Mouse (Mus musculus) hindbrain, embryonic 13.5 days (tissue): ENCODE results near the gene Papss2. TPM values are rescaled to one million over a fixed set of nuclear protein-coding genes. Genes with fewer than 3 reads are reported as not detected.
"Not testable (repeated sequence)": the region's sequence is repeated elsewhere in the genome, so short reads cannot be mapped to it uniquely, and the experiment has no call there.

ENCODE experiments used
- ATAC-seq: fragments of 200-750 bp; cut with Nextera tagmentation; 2 replicates; pipeline ENCODE4 v1.8.0; 2017; ENCODE audit warnings: moderate TSS enrichment; ENCODE audit not compliant: low FRiP score
- H3K27ac ChIP-seq: fragments of 300-500 bp; sonication (generic); 2 replicates; pipeline ENCODE4 v1.5.1; 2015; ENCODE audit warnings: inconsistent platforms, mild to moderate bottlenecking, moderate library complexity
- H3K27me3 ChIP-seq: fragments of 300-500 bp; sonication (generic); 2 replicates; pipeline ENCODE4 v1.6.1; 2015; ENCODE audit warnings: mild to moderate bottlenecking, inconsistent platforms
- H3K36me3 ChIP-seq: fragments of 300-500 bp; sonication (generic); 2 replicates; pipeline ENCODE4 v1.6.1; 2015; ENCODE audit warnings: mild to moderate bottlenecking, inconsistent platforms
- H3K4me1 ChIP-seq: fragments of 300-500 bp; sonication (generic); replicated peaks from 2 replicates; pipeline ENCODE4 v1.6.1; 2015; ENCODE audit warnings: inconsistent platforms
- H3K4me2 ChIP-seq: fragments of 300-500 bp; sonication (generic); 2 replicates; pipeline ENCODE4 v1.6.1; 2015; ENCODE audit warnings: inconsistent platforms, mild to moderate bottlenecking, moderate library complexity
- H3K4me3 ChIP-seq: fragments of 300-500 bp; sonication (generic); 2 replicates; pipeline ENCODE4 v1.5.1; 2015; ENCODE audit warnings: mild to moderate bottlenecking, inconsistent platforms
- H3K9ac ChIP-seq: fragments of 300-500 bp; sonication (generic); 2 replicates; pipeline ENCODE4 v1.6.1; 2015; ENCODE audit warnings: mild to moderate bottlenecking, inconsistent platforms
- H3K9me3 ChIP-seq: fragments of 300-500 bp; sonication (generic); 2 replicates; pipeline ENCODE4 v1.6.1; 2016; ENCODE audit warnings: inconsistent platforms
- WGBS: fragments of 180-500 bp; shearing (Covaris S2); methylation state at CpG from one replicate; pipeline ENCODE4 v1.1.7; 2015; 5-methylcytosine and 5-hydroxymethylcytosine counted together
- polyA plus RNA-seq: library from polyadenylated mRNA; unstranded; fragments of >200 nt; fragmentation: Nextera tagmentation; extraction: Ambion mirVana; gene quantifications from 2 replicates; pipeline ENCODE4 v1.2.1, GENCODE M21; 2015

Papss2 gene
- polyA plus RNA-seq, 1 experiment from 2014 or later = 1.2 TPM

GRCm38 (mm10) chr19:32651046-32651445 is 55.5 kb downstream of the Papss2 start:
- no peak overlapping the region for H3K9ac ChIP-seq
- H3K4me1 ChIP-seq = peaks cover 9% of the 10 kb centered on the region
- H3K27me3 ChIP-seq = no peaks in the 10 kb centered on the region
- WGBS = 91% methylated on average over 5 of the region's 5 CpGs
- H3K36me3 ChIP-seq = no peaks in the 10 kb centered on the region
- H3K4me3 ChIP-seq = no peak overlapping the region
- H3K9me3 ChIP-seq = no peaks in the 10 kb centered on the region
- H3K4me2 ChIP-seq = no peak overlapping the region
- H3K27ac ChIP-seq = no peak overlapping the region
- ATAC-seq = no peak

- Histone ChIP-seq H3K9ac (no peak overlapping the region), H3K27ac (no peak overlapping the region), H3K4me2 (no peak overlapping the region), H3K36me3 (no peaks in the 10 kb centered on the region), H3K9me3 (no peaks in the 10 kb centered on the region), H3K4me1 (peaks cover 5% of the 10 kb centered on the region), H3K27me3 (no peaks in the 10 kb centered on the region), H3K4me3 (no peak overlapping the region)
- ATAC-seq = no peak
- 90% methylated on average over 5 of the region's 5 CpGs for WGBS
Observed at GRCm38 (mm10) chr19:32653122-32653521, 57.5 kb downstream of the Papss2 start.

GRCm38 (mm10) chr19:32653630-32654362 is 58.2 kb downstream of the Papss2 start:
- Histone ChIP-seq H3K4me1 (no peaks in the 10 kb centered on the region), H3K4me2 (no peak overlapping the region), H3K9me3 (no peaks in the 10 kb centered on the region), H3K36me3 (no peaks in the 10 kb centered on the region), H3K4me3 (no peak overlapping the region), H3K9ac (no peak overlapping the region), H3K27me3 (no peaks in the 10 kb centered on the region), H3K27ac (no peak overlapping the region)
- WGBS = 91% methylated on average over 7 of the region's 7 CpGs
- no peak for ATAC-seq

GRCm38 (mm10) chr19:32659346-32659745 is 63.8 kb downstream of the Papss2 start:
- no peak for ATAC-seq
- Histone ChIP-seq H3K4me2 (no peak overlapping the region), H3K9me3 (no peaks in the 10 kb centered on the region), H3K9ac (no peak overlapping the region), H3K27ac (no peak overlapping the region), H3K27me3 (no peaks in the 10 kb centered on the region), H3K36me3 (peaks cover 10% of the 10 kb centered on the region), H3K4me1 (no peaks in the 10 kb centered on the region), H3K4me3 (no peak overlapping the region)
- 78% methylated on average over 5 of the region's 5 CpGs for WGBS

GRCm38 (mm10) chr19:32662936-32663335 is 67.3 kb downstream of the Papss2 start:
- Histone ChIP-seq H3K4me2 (no peak overlapping the region), H3K4me1 (no peaks in the 10 kb centered on the region), H3K27me3 (no peaks in the 10 kb centered on the region), H3K27ac (no peak overlapping the region), H3K4me3 (no peak overlapping the region), H3K9ac (no peak overlapping the region), H3K9me3 (no peaks in the 10 kb centered on the region), H3K36me3 (peaks cover 13% of the 10 kb centered on the region)
- 93% methylated on average over 6 of the region's 6 CpGs for WGBS
- ATAC-seq = no peak

- Histone ChIP-seq H3K4me1 (no peaks in the 10 kb centered on the region), H3K36me3 (peaks cover 13% of the 10 kb centered on the region), H3K9ac (no peak overlapping the region), H3K27me3 (no peaks in the 10 kb centered on the region), H3K27ac (no peak overlapping the region), H3K4me3 (no peak overlapping the region), H3K4me2 (no peak overlapping the region), H3K9me3 (no peaks in the 10 kb centered on the region)
- ATAC-seq = no peak
- WGBS = 91% methylated on average over 8 of the region's 8 CpGs
Observed at GRCm38 (mm10) chr19:32665243-32665642, 69.7 kb downstream of the Papss2 start.

GRCm38 (mm10) chr19:32667830-32668229 is 72.2 kb downstream of the Papss2 start:
- H3K4me2 ChIP-seq, H3K9ac ChIP-seq, H3K27ac ChIP-seq, H3K4me3 ChIP-seq, ATAC-seq, H3K9me3 ChIP-seq, H3K4me1 ChIP-seq, H3K27me3 ChIP-seq: not testable (repeated sequence)
- H3K36me3 ChIP-seq = peaks cover 23% of the 10 kb centered on the region
- WGBS = 79% methylated on average over 1 of the region's 1 CpGs

GRCm38 (mm10) chr19:32675766-32676165 is 80.2 kb downstream of the Papss2 start:
- Histone ChIP-seq H3K27ac (no peak overlapping the region), H3K27me3 (no peaks in the 10 kb centered on the region), H3K9me3 (no peaks in the 10 kb centered on the region), H3K4me1 (no peaks in the 10 kb centered on the region), H3K36me3 (peaks cover 38% of the 10 kb centered on the region), H3K4me2 (no peak overlapping the region), H3K9ac (no peak overlapping the region), H3K4me3 (no peak overlapping the region)
- ATAC-seq = no peak
- WGBS = 92% methylated on average over 3 of the region's 3 CpGs

GRCm38 (mm10) chr19:32680894-32681293 is 85.3 kb downstream of the Papss2 start:
- no peaks in the 10 kb centered on the region for H3K9me3 ChIP-seq
- no peaks in the 10 kb centered on the region for H3K27me3 ChIP-seq
- H3K9ac ChIP-seq = no peak overlapping the region
- no peak overlapping the region for H3K4me3 ChIP-seq
- no peak overlapping the region for H3K27ac ChIP-seq
- H3K4me1 ChIP-seq = no peaks in the 10 kb centered on the region
- H3K4me2 ChIP-seq = no peak overlapping the region
- 97% methylated on average over 2 of the region's 2 CpGs for WGBS
- ATAC-seq = no peak
- peaks cover 42% of the 10 kb centered on the region for H3K36me3 ChIP-seq

- Histone ChIP-seq H3K4me1 (no peaks in the 10 kb centered on the region), H3K4me3 (no peak overlapping the region), H3K9me3 (no peaks in the 10 kb centered on the region), H3K27me3 (no peaks in the 10 kb centered on the region), H3K4me2 (no peak overlapping the region), H3K36me3 (peaks cover 47% of the 10 kb centered on the region), H3K27ac (no peak overlapping the region), H3K9ac (no peak overlapping the region)
- no peak for ATAC-seq
- 92% methylated on average over 5 of the region's 5 CpGs for WGBS
Observed at GRCm38 (mm10) chr19:32683081-32683480, 87.5 kb downstream of the Papss2 start.

GRCm38 (mm10) chr19:32687721-32688120 is 92.1 kb downstream of the Papss2 start:
- H3K27me3 ChIP-seq = no peaks in the 10 kb centered on the region
- no peak overlapping the region for H3K27ac ChIP-seq
- no peak overlapping the region for H3K4me2 ChIP-seq
- H3K9me3 ChIP-seq = no peaks in the 10 kb centered on the region
- ATAC-seq = no peak
- no peak overlapping the region for H3K4me3 ChIP-seq
- 87% methylated on average over 5 of the region's 5 CpGs for WGBS
- no peak overlapping the region for H3K9ac ChIP-seq
- peaks cover 39% of the 10 kb centered on the region for H3K36me3 ChIP-seq
- H3K4me1 ChIP-seq = no peaks in the 10 kb centered on the region

- H3K27me3 ChIP-seq, H3K4me3 ChIP-seq, H3K9me3 ChIP-seq, H3K9ac ChIP-seq, H3K4me2 ChIP-seq, ATAC-seq, H3K4me1 ChIP-seq, H3K27ac ChIP-seq: not testable (repeated sequence)
- H3K36me3 ChIP-seq = peaks cover 40% of the 10 kb centered on the region
- 89% methylated on average over 3 of the region's 3 CpGs for WGBS
Observed at GRCm38 (mm10) chr19:32688227-32688626, 92.6 kb downstream of the Papss2 start.

GRCm38 (mm10) chr19:32689724-32690123 is 94.1 kb downstream of the Papss2 start:
- H3K36me3 ChIP-seq = peaks cover 50% of the 10 kb centered on the region
- H3K9ac ChIP-seq = no peak overlapping the region
- H3K27ac ChIP-seq = no peak overlapping the region
- H3K4me1 ChIP-seq = no peaks in the 10 kb centered on the region
- no peak for ATAC-seq
- no peaks in the 10 kb centered on the region for H3K27me3 ChIP-seq
- no peak overlapping the region for H3K4me2 ChIP-seq
- no peaks in the 10 kb centered on the region for H3K9me3 ChIP-seq
- H3K4me3 ChIP-seq = no peak overlapping the region
- 81% methylated on average over 6 of the region's 6 CpGs for WGBS
